Mouse (Mus musculus) cerebellum, adult 2 months (tissue): ENCODE data around the gene Nxnl1.

Experiments used
- CTCF ChIP-seq: fragments of 200-500 bp; IDR thresholded peaks from 2 replicates; pipeline ENCODE4 v1.5.1; 2011; ENCODE audit warnings: low read depth, mild to moderate bottlenecking, control low read depth, low read length, moderate library complexity, borderline replicate concordance; ENCODE audit not compliant: insufficient read depth
- POLR2A ChIP-seq: fragments of 200-500 bp; IDR thresholded peaks from 2 replicates; pipeline ENCODE4 v1.6.1; 2011; ENCODE audit warnings: low read length, control low read depth, borderline replicate concordance; ENCODE audit not compliant: insufficient read depth

DNA sequence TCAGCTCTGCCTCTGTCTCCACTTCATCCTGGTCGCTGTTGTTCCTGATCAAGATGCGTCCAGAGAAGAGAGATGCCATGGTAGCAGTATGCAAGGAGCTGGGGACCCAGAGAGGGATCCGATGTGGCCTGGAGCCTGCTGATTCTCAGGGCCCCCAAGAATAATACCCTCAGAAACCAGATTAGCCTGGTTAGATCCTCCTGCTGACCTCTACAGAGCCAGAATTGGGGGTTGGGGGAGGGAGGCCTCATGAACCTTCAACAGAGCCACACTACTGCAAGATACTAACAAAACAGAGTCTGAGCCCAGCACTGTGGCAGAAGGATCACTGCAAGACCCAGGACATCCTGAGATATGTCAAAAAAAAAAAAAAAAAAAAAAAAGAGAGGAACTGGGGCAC is at the start of gene Nxnl1:
- no peak for TF ChIP-seq CTCF
- TF ChIP-seq POLR2A, result no peak
